Mouse (Mus musculus): ENCODE results near the gene Vtn.

DNA sequence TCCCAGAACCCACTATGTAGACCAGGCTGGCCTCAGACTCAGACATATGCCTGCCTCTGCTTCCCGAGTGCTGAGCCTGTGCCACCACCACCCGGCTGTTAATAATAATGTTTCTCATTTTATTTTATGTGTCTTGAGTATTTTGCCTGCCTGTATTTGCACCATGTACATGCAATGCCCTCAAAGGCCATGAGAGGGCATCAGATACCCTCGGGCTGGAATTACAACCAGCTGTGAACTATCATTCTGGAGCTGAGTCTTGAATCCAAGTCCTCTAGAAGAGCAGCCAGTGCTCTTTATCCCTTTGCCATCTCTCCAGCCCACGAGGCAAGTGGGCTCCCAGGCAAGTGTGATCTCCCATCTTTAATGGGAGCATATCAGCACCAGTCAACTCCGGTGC is 43.6 kb upstream of the Vtn start:
- TF ChIP-seq CTCF (IDR thresholded peaks at IDR 0.05; ENCODE audit: low read depth, low read length) = peak; percentile 15; the same call in 1 of the 2 replicates
- no peak for TF ChIP-seq GATA1 (IDR thresholded peaks at IDR 0.05; ENCODE audit: borderline replicate concordance, low read length)
- no peak for TF ChIP-seq TAL1 (conservative IDR thresholded peaks at IDR 0.05; ENCODE audit: low read depth, low read length)
- no peak for TF ChIP-seq POLR2AphosphoS5 (IDR thresholded peaks at IDR 0.05; ENCODE audit: insufficient replicate concordance, low read depth, low read length)
- no peak for TF ChIP-seq GATA2 (IDR thresholded peaks at IDR 0.05; ENCODE audit: borderline replicate concordance, low read depth, low read length)

Measured in G1E (cell line).